Mouse (Mus musculus) hindbrain, embryonic 13.5 days (tissue): ENCODE data around the gene Eif2d. TPM values are rescaled to one million over a fixed set of nuclear protein-coding genes. Genes with fewer than 3 reads are reported as not detected.

Experiments used
- ATAC-seq: fragments of 200-750 bp; cut with Nextera tagmentation; 2 replicates; pipeline ENCODE4 v1.8.0; 2017; ENCODE audit warnings: moderate TSS enrichment; ENCODE audit not compliant: low FRiP score
- H3K27ac ChIP-seq: fragments of 300-500 bp; sonication (generic); 2 replicates; pipeline ENCODE4 v1.5.1; 2015; ENCODE audit warnings: inconsistent platforms, mild to moderate bottlenecking, moderate library complexity
- H3K27me3 ChIP-seq: fragments of 300-500 bp; sonication (generic); 2 replicates; pipeline ENCODE4 v1.6.1; 2015; ENCODE audit warnings: mild to moderate bottlenecking, inconsistent platforms
- H3K36me3 ChIP-seq: fragments of 300-500 bp; sonication (generic); 2 replicates; pipeline ENCODE4 v1.6.1; 2015; ENCODE audit warnings: mild to moderate bottlenecking, inconsistent platforms
- H3K4me1 ChIP-seq: fragments of 300-500 bp; sonication (generic); replicated peaks from 2 replicates; pipeline ENCODE4 v1.6.1; 2015; ENCODE audit warnings: inconsistent platforms
- H3K4me2 ChIP-seq: fragments of 300-500 bp; sonication (generic); 2 replicates; pipeline ENCODE4 v1.6.1; 2015; ENCODE audit warnings: inconsistent platforms, mild to moderate bottlenecking, moderate library complexity
- H3K4me3 ChIP-seq: fragments of 300-500 bp; sonication (generic); 2 replicates; pipeline ENCODE4 v1.5.1; 2015; ENCODE audit warnings: mild to moderate bottlenecking, inconsistent platforms
- H3K9ac ChIP-seq: fragments of 300-500 bp; sonication (generic); 2 replicates; pipeline ENCODE4 v1.6.1; 2015; ENCODE audit warnings: mild to moderate bottlenecking, inconsistent platforms
- H3K9me3 ChIP-seq: fragments of 300-500 bp; sonication (generic); 2 replicates; pipeline ENCODE4 v1.6.1; 2016; ENCODE audit warnings: inconsistent platforms
- WGBS: fragments of 180-500 bp; shearing (Covaris S2); methylation state at CpG from one replicate; pipeline ENCODE4 v1.1.7; 2015; 5-methylcytosine and 5-hydroxymethylcytosine counted together
- polyA plus RNA-seq: library from polyadenylated mRNA; unstranded; fragments of >200 nt; fragmentation: Nextera tagmentation; extraction: Ambion mirVana; gene quantifications from 2 replicates; pipeline ENCODE4 v1.2.1, GENCODE M21; 2015

The Eif2d gene
- polyA plus RNA-seq, 1 experiment from 2014 or later = 52.8 TPM

- no peak overlapping the region for H3K4me3 ChIP-seq
- H3K27me3 ChIP-seq = no peaks in the 10 kb centered on the region
- H3K27ac ChIP-seq = peak overlapping the region; percentile 48; the same call in 1 of the 2 replicates
- peak overlapping the region; percentile 46; the same call in 1 of the 2 replicates for H3K9ac ChIP-seq
- no peak for ATAC-seq
- WGBS = 66% methylated on average over 8 of the region's 8 CpGs
- no peak overlapping the region for H3K4me2 ChIP-seq
- no peaks in the 10 kb centered on the region for H3K9me3 ChIP-seq
- peaks cover 9% of the 10 kb centered on the region; the same call in 1 of the 2 replicates for H3K4me1 ChIP-seq
- H3K36me3 ChIP-seq = no peaks in the 10 kb centered on the region
These were observed 57.0 kb downstream of the Eif2d start for GRCm38 (mm10) chr1:131209971-131210426.

GRCm38 (mm10) chr1:131211655-131212054 is 58.7 kb downstream of the Eif2d start:
- H3K27ac ChIP-seq = no peak overlapping the region
- no peaks in the 10 kb centered on the region for H3K9me3 ChIP-seq
- H3K9ac ChIP-seq = no peak overlapping the region
- H3K4me2 ChIP-seq = no peak overlapping the region
- 95% methylated on average over 1 of the region's 1 CpGs for WGBS
- no peak overlapping the region for H3K4me3 ChIP-seq
- ATAC-seq = no peak
- H3K4me1 ChIP-seq = peaks cover 9% of the 10 kb centered on the region; the same call in 1 of the 2 replicates
- no peaks in the 10 kb centered on the region for H3K36me3 ChIP-seq
- H3K27me3 ChIP-seq = no peaks in the 10 kb centered on the region

GRCm38 (mm10) chr1:131212956-131213355 is 60.0 kb downstream of the Eif2d start:
- no peaks in the 10 kb centered on the region for H3K36me3 ChIP-seq
- H3K9me3 ChIP-seq = no peaks in the 10 kb centered on the region
- 80% methylated on average over 5 of the region's 5 CpGs for WGBS
- no peak for ATAC-seq
- H3K4me2 ChIP-seq = no peak overlapping the region
- H3K27ac ChIP-seq = no peak overlapping the region
- H3K4me1 ChIP-seq = peaks cover 6% of the 10 kb centered on the region; the same call in 1 of the 2 replicates
- H3K9ac ChIP-seq = no peak overlapping the region
- H3K27me3 ChIP-seq = no peaks in the 10 kb centered on the region
- no peak overlapping the region for H3K4me3 ChIP-seq

- H3K27me3 ChIP-seq = no peaks in the 10 kb centered on the region
- H3K4me3 ChIP-seq = no peak overlapping the region
- no peak overlapping the region for H3K4me2 ChIP-seq
- H3K36me3 ChIP-seq = no peaks in the 10 kb centered on the region
- peaks cover 6% of the 10 kb centered on the region; the same call in 1 of the 2 replicates for H3K4me1 ChIP-seq
- H3K27ac ChIP-seq = no peak overlapping the region
- no peak overlapping the region for H3K9ac ChIP-seq
- H3K9me3 ChIP-seq = no peaks in the 10 kb centered on the region
- no peak for ATAC-seq
- WGBS = 84% methylated on average over 6 of the region's 6 CpGs
These were observed 60.4 kb downstream of the Eif2d start for GRCm38 (mm10) chr1:131213361-131213760.

- H3K4me1 ChIP-seq = no peaks in the 10 kb centered on the region
- H3K27ac ChIP-seq = no peak overlapping the region
- H3K9ac ChIP-seq = no peak overlapping the region
- no peaks in the 10 kb centered on the region for H3K27me3 ChIP-seq
- ATAC-seq = no peak
- WGBS = 89% methylated on average over 11 of the region's 11 CpGs
- no peak overlapping the region for H3K4me2 ChIP-seq
- H3K36me3 ChIP-seq = no peaks in the 10 kb centered on the region
- H3K9me3 ChIP-seq = no peaks in the 10 kb centered on the region
- no peak overlapping the region for H3K4me3 ChIP-seq
These were observed 66.0 kb downstream of the Eif2d start for GRCm38 (mm10) chr1:131218933-131219332.

GRCm38 (mm10) chr1:131221822-131222590 is 69.0 kb downstream of the Eif2d start:
- WGBS = 87% methylated on average over 13 of the region's 13 CpGs
- no peaks in the 10 kb centered on the region for H3K9me3 ChIP-seq

GRCm38 (mm10) chr1:131223345-131223744 is 70.4 kb downstream of the Eif2d start:
- Histone ChIP-seq H3K36me3 (no peaks in the 10 kb centered on the region), H3K9me3 (no peaks in the 10 kb centered on the region), H3K4me2 (no peak overlapping the region), H3K27ac (no peak overlapping the region), H3K9ac (no peak overlapping the region), H3K27me3 (no peaks in the 10 kb centered on the region), H3K4me1 (no peaks in the 10 kb centered on the region), H3K4me3 (no peak overlapping the region)
- ATAC-seq = no peak
- 92% methylated on average over 2 of the region's 2 CpGs for WGBS

More at GRCm38 (mm10) chr1:131221822-131222590, 69.0 kb downstream of the Eif2d start:
- Histone ChIP-seq H3K9ac (no peak overlapping the region), H3K4me2 (no peak overlapping the region), H3K36me3 (no peaks in the 10 kb centered on the region), H3K4me3 (no peak overlapping the region), H3K27ac (no peak overlapping the region), H3K4me1 (no peaks in the 10 kb centered on the region), H3K27me3 (no peaks in the 10 kb centered on the region)
- ATAC-seq = no peak

- Histone ChIP-seq H3K9ac (no peak overlapping the region), H3K4me1 (no peaks in the 10 kb centered on the region), H3K4me3 (no peak overlapping the region), H3K4me2 (no peak overlapping the region), H3K27ac (no peak overlapping the region; the same call in 1 of the 2 replicates), H3K27me3 (no peaks in the 10 kb centered on the region), H3K36me3 (no peaks in the 10 kb centered on the region), H3K9me3 (no peaks in the 10 kb centered on the region)
- peak; percentile 77 for ATAC-seq
- WGBS = 50% methylated on average over 12 of the region's 12 CpGs
These were observed 72.0 kb downstream of the Eif2d start for GRCm38 (mm10) chr1:131224848-131225471.

- Histone ChIP-seq H3K4me3 (no peak overlapping the region), H3K36me3 (no peaks in the 10 kb centered on the region), H3K9ac (no peak overlapping the region), H3K27ac (no peak overlapping the region), H3K4me1 (0 out of 2 replicates have a peak, but pooled peaks cover under 1% of the 10 kb centered on the region), H3K27me3 (no peaks in the 10 kb centered on the region), H3K9me3 (no peaks in the 10 kb centered on the region), H3K4me2 (no peak overlapping the region)
- ATAC-seq = no peak
- 72% methylated on average over 7 of the region's 7 CpGs for WGBS
These were observed 75.2 kb downstream of the Eif2d start for GRCm38 (mm10) chr1:131228225-131228624.

GRCm38 (mm10) chr1:131228659-131229058 is 75.7 kb downstream of the Eif2d start:
- Histone ChIP-seq H3K27ac (no peak overlapping the region), H3K4me2 (no peak overlapping the region), H3K9ac (no peak overlapping the region), H3K9me3 (no peaks in the 10 kb centered on the region), H3K4me3 (no peak overlapping the region), H3K27me3 (no peaks in the 10 kb centered on the region), H3K36me3 (no peaks in the 10 kb centered on the region), H3K4me1 (0 out of 2 replicates have a peak, but pooled peaks cover 3% of the 10 kb centered on the region)
- WGBS = 92% methylated on average over 5 of the region's 5 CpGs
- ATAC-seq = no peak

GRCm38 (mm10) chr1:131233527-131233926 is 80.5 kb downstream of the Eif2d start:
- peak overlapping the region; percentile 60; the same call in 1 of the 2 replicates for H3K27ac ChIP-seq
- no peak overlapping the region for H3K9ac ChIP-seq
- no peaks in the 10 kb centered on the region for H3K36me3 ChIP-seq
- no peak overlapping the region for H3K4me2 ChIP-seq
- no peaks in the 10 kb centered on the region for H3K27me3 ChIP-seq
- ATAC-seq = no peak
- peaks cover 6% of the 10 kb centered on the region for H3K4me1 ChIP-seq
- H3K9me3 ChIP-seq = no peaks in the 10 kb centered on the region
- 68% methylated on average over 12 of the region's 12 CpGs for WGBS
- no peak overlapping the region for H3K4me3 ChIP-seq

- Histone ChIP-seq H3K27ac (no peak overlapping the region), H3K36me3 (no peaks in the 10 kb centered on the region), H3K4me2 (no peak overlapping the region), H3K9me3 (no peaks in the 10 kb centered on the region), H3K4me3 (no peak overlapping the region), H3K9ac (no peak overlapping the region), H3K27me3 (no peaks in the 10 kb centered on the region), H3K4me1 (peaks cover 31% of the 10 kb centered on the region)
- 74% methylated on average over 7 of the region's 7 CpGs for WGBS
- no peak for ATAC-seq
These were observed 83.1 kb downstream of the Eif2d start for GRCm38 (mm10) chr1:131236077-131236476.
